Mouse (Mus musculus) G1E (cell line): ENCODE measurements around the gene Scrn1.

Source experiments
- CTCF ChIP-seq: IDR thresholded peaks from 2 replicates; pipeline ENCODE4 v1.5.1; 2012; ENCODE audit warnings: low read depth, low read length, inconsistent platforms, mixed read lengths
- GATA2 ChIP-seq: IDR thresholded peaks from 2 replicates; pipeline ENCODE4 v1.6.1; 2012; ENCODE audit warnings: low read depth, low read length, inconsistent platforms, borderline replicate concordance

DNA sequence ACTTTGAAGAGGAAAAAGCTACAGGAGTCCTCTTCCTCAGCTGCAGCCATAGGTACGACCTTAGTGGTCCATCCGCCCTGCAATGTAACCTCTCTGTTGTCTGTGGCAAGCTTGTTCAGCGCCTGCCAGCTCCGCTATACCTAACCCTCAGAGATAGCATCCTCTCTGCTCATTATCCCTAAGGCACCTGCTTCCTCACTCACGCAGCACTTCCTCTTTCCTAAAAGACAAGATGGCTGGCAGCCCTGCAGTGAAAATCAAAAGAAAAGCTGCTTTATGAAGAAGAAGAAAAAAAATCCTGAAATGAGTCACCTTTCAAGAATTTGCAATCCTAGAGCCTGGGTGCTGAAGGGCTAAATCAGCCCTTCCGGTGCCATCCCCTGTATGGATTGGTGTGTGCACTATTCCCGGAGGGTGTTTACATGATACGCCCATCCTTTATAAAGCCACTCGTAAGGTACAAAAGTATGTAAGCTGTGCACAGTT lies 1.7 kb downstream of the Scrn1 start:
- no peak for TF ChIP-seq CTCF
- TF ChIP-seq GATA2, result no peak
